Comparison of ENCODE assay signal across 12 mouse cellular contexts in genomic region chr9:91363814-91364126, GRCm38 (mm10). TPM values are rescaled to one million over a fixed set of nuclear protein-coding genes. Genes with fewer than 3 reads are reported as not detected.
DNase-seq lines count a peak whose midpoint lies in the region; ATAC-seq and TF ChIP-seq lines count a peak whose summit lies in the region.
"Had no signal": no experiment of that assay in that cellular context is flagged by ENCODE, and none has a peak within 500 bp of the region (broad histone marks: within the 10 kb centered on the region; RNA-seq: fewer than 3 reads in every experiment).

No protein-coding gene starts in this region.

- no peak for TF ChIP-seq CTCF in intestine, postnatal 0 days (IDR thresholded peaks at IDR 0.05; ENCODE audit: low read depth)

- H3K27me3 ChIP-seq in intestine, postnatal 0 days (replicated peaks; ENCODE audit: control insufficient read depth, insufficient read depth, low read length) = peaks cover 93% of the 10 kb centered on the region
- H3K27me3 ChIP-seq in intestine, embryonic 16.5 days (replicated peaks; ENCODE audit: control insufficient read depth, insufficient read depth, low read length) = peaks cover 73% of the 10 kb centered on the region
- peaks cover 100% of the 10 kb centered on the region for H3K27me3 ChIP-seq in forebrain, embryonic 10.5 days (ENCODE audit: poor library complexity, severe bottlenecking)
- peaks cover 100% of the 10 kb centered on the region for H3K27me3 ChIP-seq in limb, embryonic 10.5 days (ENCODE audit: low read depth, poor library complexity, severe bottlenecking)
- H3K27me3 ChIP-seq in neural tube, embryonic 14.5 days (ENCODE audit: control insufficient read depth, insufficient read depth, low read length) = peaks cover 4% of the 10 kb centered on the region; the same call in 1 of the 2 replicates

- 0 out of 2 replicates have a peak, but pooled peaks cover 4% of the 10 kb centered on the region for H3K4me1 ChIP-seq in intestine, postnatal 0 days (replicated peaks; ENCODE audit: control insufficient read depth, insufficient read depth, low read length)
- H3K4me1 ChIP-seq in intestine, embryonic 16.5 days (ENCODE audit: control insufficient read depth, insufficient read depth, low read length) = peaks cover 15% of the 10 kb centered on the region
- H3K4me1 ChIP-seq in forebrain, embryonic 10.5 days = peaks cover 68% of the 10 kb centered on the region
- H3K4me1 ChIP-seq in limb, embryonic 10.5 days = peaks cover 21% of the 10 kb centered on the region
- no peaks in the 10 kb centered on the region for H3K4me1 ChIP-seq in neural tube, embryonic 14.5 days (ENCODE audit: control insufficient read depth, insufficient read depth, low read length)

- no peak for ATAC-seq in intestine, postnatal 0 days
- ATAC-seq in intestine, embryonic 16.5 days = no peak
- ATAC-seq in neural tube, embryonic 14.5 days (ENCODE audit: low read depth) = no peak

- H3K4me3 ChIP-seq in intestine, postnatal 0 days (ENCODE audit: low read depth, low read length) = peak overlapping the region; percentile 39; the same call in 1 of the 2 replicates
- H3K4me3 ChIP-seq in intestine, embryonic 16.5 days (ENCODE audit: low read length) = no peak overlapping the region
- peak overlapping the region; percentile 85 for H3K4me3 ChIP-seq in forebrain, embryonic 10.5 days
- no peak overlapping the region for H3K4me3 ChIP-seq in limb, embryonic 10.5 days
- peak overlapping the region; percentile 59 for H3K4me3 ChIP-seq in neural tube, embryonic 14.5 days (ENCODE audit: low read depth, low read length)

- DNase-seq in forebrain, embryonic 10.5 days (ENCODE audit: extremely low spot score, low spot score) = no peak
- peak; percentile 68 for DNase-seq in limb, embryonic 10.5 days (ENCODE audit: low spot score)
- DNase-seq in layer of hippocampus, postnatal 36 days = no peak
- no peak for DNase-seq in kidney, adult 9 months
- no peak for DNase-seq in cerebellum, adult 11 months
- DNase-seq: heart, adult 11 months had no signal

- no peak overlapping the region for H3K4me2 ChIP-seq in intestine, postnatal 0 days (replicated peaks; ENCODE audit: low read depth)
- H3K4me2 ChIP-seq in intestine, embryonic 16.5 days (ENCODE audit: low read depth, low read length) = no peak overlapping the region
- peak overlapping the region; percentile 48 for H3K4me2 ChIP-seq in neural tube, embryonic 14.5 days (ENCODE audit: low read depth, low read length)

- no peak overlapping the region for H3K9ac ChIP-seq in intestine, postnatal 0 days (ENCODE audit: low read depth, low read length)
- no peak overlapping the region for H3K9ac ChIP-seq in intestine, embryonic 16.5 days (ENCODE audit: low read depth, low read length)
- H3K9ac ChIP-seq in neural tube, embryonic 14.5 days (replicated peaks; ENCODE audit: low read depth, low read length) = peak overlapping the region; percentile 92
- H3K9ac ChIP-seq: intestine, embryonic 15.5 days had no signal

- WGBS in intestine, postnatal 0 days = 2% methylated on average over 7 of the region's 7 CpGs
- 2% methylated on average over 7 of the region's 7 CpGs for WGBS in intestine, embryonic 16.5 days
- whole genome bisulfite sequencing in forebrain, embryonic 10.5 days = under 1% methylated on average over 7 of the region's 7 CpGs
- whole genome bisulfite sequencing in limb, embryonic 10.5 days = 3% methylated on average over 7 of the region's 7 CpGs
- WGBS in neural tube, embryonic 14.5 days = 2% methylated on average over 7 of the region's 7 CpGs

- H3K36me3 ChIP-seq in intestine, postnatal 0 days (ENCODE audit: control insufficient read depth, insufficient read depth) = no peaks in the 10 kb centered on the region
- H3K36me3 ChIP-seq in intestine, embryonic 16.5 days (ENCODE audit: control insufficient read depth, insufficient read depth, low read length) = no peaks in the 10 kb centered on the region
- H3K36me3 ChIP-seq in forebrain, embryonic 10.5 days (replicated peaks) = peaks cover 43% of the 10 kb centered on the region
- H3K36me3 ChIP-seq in limb, embryonic 10.5 days = no peaks in the 10 kb centered on the region
- no peaks in the 10 kb centered on the region; the same call in 1 of the 2 replicates for H3K36me3 ChIP-seq in neural tube, embryonic 14.5 days (ENCODE audit: control insufficient read depth, insufficient read depth, low read length)
- H3K36me3 ChIP-seq: intestine, embryonic 15.5 days had no signal

- no peaks in the 10 kb centered on the region for H3K9me3 ChIP-seq in intestine, postnatal 0 days (ENCODE audit: control insufficient read depth)
- H3K9me3 ChIP-seq in intestine, embryonic 16.5 days (ENCODE audit: control insufficient read depth, low read length) = no peaks in the 10 kb centered on the region
- no peaks in the 10 kb centered on the region for H3K9me3 ChIP-seq in forebrain, embryonic 10.5 days
- no peaks in the 10 kb centered on the region for H3K9me3 ChIP-seq in limb, embryonic 10.5 days (replicated peaks)
- no peaks in the 10 kb centered on the region for H3K9me3 ChIP-seq in neural tube, embryonic 14.5 days (ENCODE audit: control insufficient read depth, low read length)
- H3K9me3 ChIP-seq: intestine, embryonic 15.5 days had no signal

- H3K27ac ChIP-seq in intestine, postnatal 0 days (ENCODE audit: low read depth, low read length) = no peak overlapping the region
- H3K27ac ChIP-seq in intestine, embryonic 16.5 days (ENCODE audit: low read length) = no peak overlapping the region
- peak overlapping the region; percentile 98 for H3K27ac ChIP-seq in forebrain, embryonic 10.5 days
- H3K27ac ChIP-seq in limb, embryonic 10.5 days = no peak overlapping the region
- H3K27ac ChIP-seq in neural tube, embryonic 14.5 days (ENCODE audit: low read depth, low read length) = peak overlapping the region; percentile 97
- H3K27ac ChIP-seq: intestine, embryonic 15.5 days; macrophage had no signal

RNA-seq across cellular contexts. Expression of gene Zic4, which starts 1.6 kb away (rescaled TPM):
- not detected in 2 replicates for polyA plus RNA-seq in intestine, postnatal 0 days (2015; fragmentation: Nextera tagmentation; extraction: Ambion mirVana)
- not detected in 2 replicates for polyA plus RNA-seq in intestine, embryonic 16.5 days (2015; fragmentation: Nextera tagmentation; extraction: Ambion mirVana)
- polyA plus RNA-seq in forebrain, embryonic 10.5 days (2016; fragmentation: Nextera tagmentation; extraction: Ambion mirVana) = 24.8 and 41.8 TPM in 2 replicates
- polyA plus RNA-seq in limb, embryonic 10.5 days (2016; fragmentation: Nextera tagmentation; extraction: Ambion mirVana) = 0.05 and 0.24 TPM in 2 replicates
- 46.7 and 50.5 TPM in 2 replicates for polyA plus RNA-seq in neural tube, embryonic 14.5 days (2014; fragmentation: Nextera tagmentation; extraction: Ambion mirVana)
- 1 to 10 TPM; 2.8 to 4.4 TPM for total RNA-seq in layer of hippocampus, postnatal 36 days (2021)
- polyA plus RNA-seq: intestine, embryonic 15.5 days; macrophage; stomach, embryonic 16.5 days had no signal

RNA-seq across cellular contexts. Expression of gene Zic1, which starts 1.8 kb away (rescaled TPM):
- not detected in 2 replicates for polyA plus RNA-seq in intestine, postnatal 0 days (2015; fragmentation: Nextera tagmentation; extraction: Ambion mirVana)
- polyA plus RNA-seq in intestine, embryonic 16.5 days (2015; fragmentation: Nextera tagmentation; extraction: Ambion mirVana) = not detected in 2 replicates
- polyA plus RNA-seq in forebrain, embryonic 10.5 days (2016; fragmentation: Nextera tagmentation; extraction: Ambion mirVana) = 6.2 and 8.9 TPM in 2 replicates
- 0.05 and 0.06 TPM in 2 replicates for polyA plus RNA-seq in limb, embryonic 10.5 days (2016; fragmentation: Nextera tagmentation; extraction: Ambion mirVana)
- polyA plus RNA-seq in neural tube, embryonic 14.5 days (2014; fragmentation: Nextera tagmentation; extraction: Ambion mirVana) = 28.7 and 30.5 TPM in 2 replicates
- 10 to 100 TPM in 1 of 2 experiments, 1 to 10 TPM in 1; 9.2 to 13.7 TPM for total RNA-seq in layer of hippocampus, postnatal 36 days (2021)
- polyA plus RNA-seq: intestine, embryonic 15.5 days; macrophage; stomach, embryonic 16.5 days had no signal

Comparison
In these comparisons a context has a peak if more than half of its experiments do, and no peak if none do; other contexts are left out.
1. H3K4me3 ChIP-seq: peak in intestine, postnatal 0 days (single experiment), forebrain, embryonic 10.5 days (single experiment) and neural tube, embryonic 14.5 days (single experiment); none in intestine, embryonic 16.5 days (single experiment) and limb, embryonic 10.5 days (single experiment).
2. H3K27ac ChIP-seq: peak in forebrain, embryonic 10.5 days (single experiment) and neural tube, embryonic 14.5 days (single experiment); none in intestine, postnatal 0 days (single experiment), intestine, embryonic 16.5 days (single experiment) and limb, embryonic 10.5 days (single experiment).
3. RNA of gene Zic4, which starts 1.6 kb away (polyA plus RNA-seq): 46.7 to 50.5 TPM in neural tube, embryonic 14.5 days and 24.8 to 41.8 TPM in forebrain, embryonic 10.5 days; 0.05 to 0.24 TPM in limb, embryonic 10.5 days, not detected in intestine, postnatal 0 days and not detected in intestine, embryonic 16.5 days; every median in the first group is over 10 times any median in the second.